In genomic region chr11:18875001-18875902, GRCm38 (mm10) we compare ENCODE assay signal across 8 mouse cellular contexts.
DNase-seq lines count a peak whose midpoint lies in the region; ATAC-seq and TF ChIP-seq lines count a peak whose summit lies in the region.

No protein-coding gene starts in this region.

- no peaks in the 10 kb centered on the region for H3K36me3 ChIP-seq in kidney, adult 2 months (ENCODE audit: control insufficient read depth, insufficient read depth, low read length)
- H3K36me3 ChIP-seq in forebrain, embryonic 13.5 days (ENCODE audit: poor library complexity, severe bottlenecking), result no peaks in the 10 kb centered on the region
- H3K36me3 ChIP-seq in liver, embryonic 15.5 days (replicated peaks), result no peaks in the 10 kb centered on the region

- no peaks in the 10 kb centered on the region for H3K9me3 ChIP-seq in forebrain, embryonic 13.5 days (replicated peaks)
- H3K9me3 ChIP-seq in liver, embryonic 15.5 days (replicated peaks), result no peaks in the 10 kb centered on the region

- H3K4me1 ChIP-seq in kidney, adult 2 months (ENCODE audit: control insufficient read depth, insufficient read depth, low read length), result 0 out of 2 replicates have a peak, but pooled peaks cover 2% of the 10 kb centered on the region
- peaks cover 50% of the 10 kb centered on the region for H3K4me1 ChIP-seq in forebrain, embryonic 13.5 days
- 0 out of 2 replicates have a peak, but pooled peaks cover 11% of the 10 kb centered on the region for H3K4me1 ChIP-seq in liver, embryonic 15.5 days (replicated peaks)

- H3K4me3 ChIP-seq in kidney, adult 2 months (ENCODE audit: insufficient read depth, low read depth, low read length), result no peak overlapping the region; the same call in 1 of the 2 replicates
- no peak overlapping the region for H3K4me3 ChIP-seq in forebrain, embryonic 13.5 days
- H3K4me3 ChIP-seq in liver, embryonic 15.5 days (replicated peaks), result no peak overlapping the region

- no peak for TF ChIP-seq POLR2A in kidney, adult 2 months (IDR thresholded peaks at IDR 0.05; ENCODE audit: low read depth, low read length)

- no peak overlapping the region for H3K27ac ChIP-seq in kidney, adult 2 months (ENCODE audit: insufficient read depth, low read depth, low read length)
- H3K27ac ChIP-seq in forebrain, embryonic 13.5 days, result no peak overlapping the region
- no peak overlapping the region for H3K27ac ChIP-seq in liver, embryonic 15.5 days (replicated peaks)

- DNase-seq in kidney, adult 2 months, result peak; percentile 7
- DNase-seq in kidney, postnatal 25 days, result no peak
- peak; percentile 60 for DNase-seq in adrenal gland, postnatal 10 days
- no peak for DNase-seq in gastrocnemius, postnatal 36 days
- DNase-seq in thymus, postnatal 25 days, result no peak
- DNase-seq in T-cell, adult 2 months (ENCODE audit: low spot score), result no peak

- intact Hi-C loops in gastrocnemius, postnatal 36 days (cut with DNase I), result loop anchor here (10.0 kb wide), 3 partner anchors 660 to 1040 kb away; no protein-coding TSS in a partner anchor

- 13% methylated on average over 27 of the region's 27 CpGs for WGBS in kidney, adult 2 months
- 1% methylated on average over 27 of the region's 27 CpGs for WGBS in forebrain, embryonic 13.5 days
- 4% methylated on average over 27 of the region's 27 CpGs for WGBS in liver, embryonic 15.5 days (ENCODE audit: insufficient replicate concordance)

- H3K9ac ChIP-seq in forebrain, embryonic 13.5 days, result 0 out of 2 replicates have a peak overlapping the region, but pooled peaks have one; percentile 12
- H3K9ac ChIP-seq in liver, embryonic 15.5 days, result no peak overlapping the region

- no peak for ATAC-seq in forebrain, embryonic 13.5 days
- no peak for ATAC-seq in liver, embryonic 15.5 days (ENCODE audit: insufficient read depth)

- H3K4me2 ChIP-seq in forebrain, embryonic 13.5 days, result peak overlapping the region; percentile 16; the same call in 1 of the 2 replicates
- peak overlapping the region; percentile 27; the same call in 1 of the 2 replicates for H3K4me2 ChIP-seq in liver, embryonic 15.5 days

- no peak for TF ChIP-seq CTCF in kidney, adult 2 months (conservative IDR thresholded peaks at IDR 0.05; ENCODE audit: insufficient read depth, insufficient read length, low read depth, low read length)

- peaks cover 6% of the 10 kb centered on the region; the same call in 1 of the 2 replicates for H3K27me3 ChIP-seq in kidney, adult 2 months (replicated peaks; ENCODE audit: control insufficient read depth, insufficient read depth, low read length)
- H3K27me3 ChIP-seq in forebrain, embryonic 13.5 days, result peaks cover 55% of the 10 kb centered on the region
- H3K27me3 ChIP-seq in liver, embryonic 15.5 days, result peaks cover 83% of the 10 kb centered on the region

Comparison
In these comparisons a context has a peak if more than half of its experiments do, and no peak if none do; other contexts are left out.
1. DNase-seq: peak in kidney, adult 2 months (single experiment) and adrenal gland, postnatal 10 days (single experiment); none in kidney, postnatal 25 days (0 of 2), gastrocnemius, postnatal 36 days (0 of 2), thymus, postnatal 25 days (single experiment) and T-cell, adult 2 months (single experiment).